Mouse (Mus musculus): ENCODE data around the gene Padi1. TPM values are rescaled to one million over a fixed set of nuclear protein-coding genes. Genes with fewer than 3 reads are reported as not detected.
A peak's percentile ranks its signal among the peaks of the same experiment; 100 is the strongest.

Padi1 gene
- polyA plus RNA-seq, 1 experiment, result 0.08 TPM

- H3K27me3 ChIP-seq (ENCODE audit: control insufficient read depth, insufficient read depth, low read length), result no peaks in the 10 kb centered on the region
- WGBS, result 35% methylated on average over 36 of the region's 36 CpGs
- H3K4me3 ChIP-seq (replicated peaks; ENCODE audit: insufficient read depth, low read depth, low read length), result no peak overlapping the region
- H3K4me1 ChIP-seq (ENCODE audit: control insufficient read depth, insufficient read depth, low read length), result no peaks in the 10 kb centered on the region
- DNase-seq, result no peak
- TF ChIP-seq CTCF (IDR thresholded peaks at IDR 0.05; ENCODE audit: borderline replicate concordance, insufficient read depth, low read depth, low read length) (0 out of 2 replicates have a peak, but pooled peaks have one; percentile 12), POLR2A (IDR thresholded peaks at IDR 0.05; ENCODE audit: borderline replicate concordance, insufficient read depth, low read length) (no peak)
- no peak overlapping the region for H3K27ac ChIP-seq (ENCODE audit: insufficient read depth, low read length)
Observed at GRCm38 (mm10) chr4:140814241-140815225, 31.0 kb downstream of the Padi1 start.

- no peak overlapping the region for H3K27ac ChIP-seq (ENCODE audit: insufficient read depth, low read length)
- DNase-seq, result no peak
- no peaks in the 10 kb centered on the region for H3K4me1 ChIP-seq (ENCODE audit: control insufficient read depth, insufficient read depth, low read length)
- no peaks in the 10 kb centered on the region for H3K27me3 ChIP-seq (ENCODE audit: control insufficient read depth, insufficient read depth, low read length)
- H3K4me3 ChIP-seq (replicated peaks; ENCODE audit: insufficient read depth, low read depth, low read length), result no peak overlapping the region
- WGBS, result 56% methylated on average over 13 of the region's 13 CpGs
- TF ChIP-seq POLR2A (IDR thresholded peaks at IDR 0.05; ENCODE audit: borderline replicate concordance, insufficient read depth, low read length) (no peak), CTCF (IDR thresholded peaks at IDR 0.05; ENCODE audit: borderline replicate concordance, insufficient read depth, low read depth, low read length) (no peak)
Observed at GRCm38 (mm10) chr4:140813358-140814185, 32.0 kb downstream of the Padi1 start.

GRCm38 (mm10) chr4:140812609-140813008, 33.0 kb downstream of the Padi1 start:
- H3K4me1 ChIP-seq (ENCODE audit: control insufficient read depth, insufficient read depth, low read length), result no peaks in the 10 kb centered on the region
- 17% methylated on average over 14 of the region's 14 CpGs for WGBS
- TF ChIP-seq POLR2A (IDR thresholded peaks at IDR 0.05; ENCODE audit: borderline replicate concordance, insufficient read depth, low read length) (no peak), CTCF (IDR thresholded peaks at IDR 0.05; ENCODE audit: borderline replicate concordance, insufficient read depth, low read depth, low read length) (no peak)
- peak in 1 of 2 experiments; percentile 10 for DNase-seq
- H3K4me3 ChIP-seq (replicated peaks; ENCODE audit: insufficient read depth, low read depth, low read length), result no peak overlapping the region
- H3K27me3 ChIP-seq (ENCODE audit: control insufficient read depth, insufficient read depth, low read length), result no peaks in the 10 kb centered on the region
- H3K27ac ChIP-seq (ENCODE audit: insufficient read depth, low read length), result no peak overlapping the region

- no peak for DNase-seq
- WGBS, result 66% methylated on average over 8 of the region's 8 CpGs
- TF ChIP-seq CTCF (IDR thresholded peaks at IDR 0.05; ENCODE audit: borderline replicate concordance, insufficient read depth, low read depth, low read length) (no peak), POLR2A (IDR thresholded peaks at IDR 0.05; ENCODE audit: borderline replicate concordance, insufficient read depth, low read length) (no peak)
- Histone ChIP-seq H3K27ac (ENCODE audit: insufficient read depth, low read length) (no peak overlapping the region), H3K27me3 (ENCODE audit: control insufficient read depth, insufficient read depth, low read length) (no peaks in the 10 kb centered on the region), H3K4me1 (ENCODE audit: control insufficient read depth, insufficient read depth, low read length) (no peaks in the 10 kb centered on the region), H3K4me3 (replicated peaks; ENCODE audit: insufficient read depth, low read depth, low read length) (no peak overlapping the region)
Observed at GRCm38 (mm10) chr4:140812191-140812590, 33.4 kb downstream of the Padi1 start.

GRCm38 (mm10) chr4:140810458-140811260, 34.9 kb downstream of the Padi1 start, which contains the start of gene Padi3:
Gene Padi3, minus strand, starts transcription at chr4:140810648.
- DNase-seq, result no peak
- no peak within 1 kb of the TSS for H3K27ac ChIP-seq (ENCODE audit: insufficient read depth, low read length)
- no peak within 1 kb of the TSS for H3K4me3 ChIP-seq (replicated peaks; ENCODE audit: insufficient read depth, low read depth, low read length)
- H3K4me1 ChIP-seq (ENCODE audit: control insufficient read depth, insufficient read depth, low read length), result no peaks in the 10 kb centered on the region
- H3K27me3 ChIP-seq (ENCODE audit: control insufficient read depth, insufficient read depth, low read length), result no peaks in the 10 kb centered on the region
- TF ChIP-seq POLR2A (IDR thresholded peaks at IDR 0.05; ENCODE audit: borderline replicate concordance, insufficient read depth, low read length) (no peak), CTCF (IDR thresholded peaks at IDR 0.05; ENCODE audit: borderline replicate concordance, insufficient read depth, low read depth, low read length) (no peak)
- 74% methylated on average over 16 of the region's 16 CpGs for WGBS

- DNase-seq, result no peak
- Histone ChIP-seq H3K4me1 (ENCODE audit: control insufficient read depth, insufficient read depth, low read length) (no peaks in the 10 kb centered on the region), H3K4me3 (replicated peaks; ENCODE audit: insufficient read depth, low read depth, low read length) (no peak overlapping the region), H3K27me3 (ENCODE audit: control insufficient read depth, insufficient read depth, low read length) (no peaks in the 10 kb centered on the region), H3K27ac (ENCODE audit: insufficient read depth, low read length) (no peak overlapping the region)
- WGBS, result 55% methylated on average over 8 of the region's 8 CpGs
- TF ChIP-seq POLR2A (IDR thresholded peaks at IDR 0.05; ENCODE audit: borderline replicate concordance, insufficient read depth, low read length) (no peak), CTCF (IDR thresholded peaks at IDR 0.05; ENCODE audit: borderline replicate concordance, insufficient read depth, low read depth, low read length) (no peak)
Observed at GRCm38 (mm10) chr4:140809118-140809517, 36.5 kb downstream of the Padi1 start.

GRCm38 (mm10) chr4:140804601-140805000, 41.0 kb downstream of the Padi1 start:
- TF ChIP-seq CTCF (IDR thresholded peaks at IDR 0.05; ENCODE audit: borderline replicate concordance, insufficient read depth, low read depth, low read length) (no peak), POLR2A (IDR thresholded peaks at IDR 0.05; ENCODE audit: borderline replicate concordance, insufficient read depth, low read length) (no peak)
- H3K27me3 ChIP-seq (ENCODE audit: control insufficient read depth, insufficient read depth, low read length), result no peaks in the 10 kb centered on the region
- DNase-seq, result no peak
- 86% methylated on average over 9 of the region's 9 CpGs for WGBS
- H3K4me1 ChIP-seq (ENCODE audit: control insufficient read depth, insufficient read depth, low read length), result no peaks in the 10 kb centered on the region
- no peak overlapping the region for H3K27ac ChIP-seq (ENCODE audit: insufficient read depth, low read length)
- no peak overlapping the region for H3K4me3 ChIP-seq (replicated peaks; ENCODE audit: insufficient read depth, low read depth, low read length)

Measured in cerebellum, adult 2 months (tissue).